Mouse (Mus musculus): Measurements from ENCODE around the gene Ankrd65.

GRCm38 (mm10) chr4:155811929-155812664 lies 21.9 kb downstream of the Ankrd65 start, which contains the start of gene Ccnl2:
- TF ChIP-seq MXI1 (IDR thresholded peaks at IDR 0.05; ENCODE audit: low read depth, low read length) (peak; percentile 95), MAX (IDR thresholded peaks at IDR 0.05; ENCODE audit: low read length) (peak; percentile 95), NRF1 (IDR thresholded peaks at IDR 0.05; ENCODE audit: low read depth, low read length) (peak; percentile 69), POLR2A (IDR thresholded peaks at IDR 0.05; ENCODE audit: low read depth, low read length) (peak; percentile 85), CTCF (conservative IDR thresholded peaks at IDR 0.05 in 1 of 2, IDR thresholded peaks at IDR 0.05 in 1 of 2; ENCODE audit: low read depth in 2 of 2, low read length in 2 of 2) (no peak), GABPA (IDR thresholded peaks at IDR 0.05; ENCODE audit: insufficient replicate concordance, low read depth, low read length) (no peak), HCFC1 (IDR thresholded peaks at IDR 0.05; ENCODE audit: low read depth, low read length) (peak; percentile 84), TCF12 (IDR thresholded peaks at IDR 0.05; ENCODE audit: low read depth, low read length) (peak; percentile 83; the same call in 1 of the 2 replicates), PAX5 (IDR thresholded peaks at IDR 0.05; ENCODE audit: low read length) (no peak)
